Mouse (Mus musculus): ENCODE measurements around the gene A730061H03Rik. TPM values are rescaled to one million over a fixed set of nuclear protein-coding genes. Genes with fewer than 3 reads are reported as not detected.
A peak's percentile ranks its signal among the peaks of the same experiment; 100 is the strongest.

The A730061H03Rik gene
- polyA plus RNA-seq, 1 experiment from 2014 or later: not detected

DNA sequence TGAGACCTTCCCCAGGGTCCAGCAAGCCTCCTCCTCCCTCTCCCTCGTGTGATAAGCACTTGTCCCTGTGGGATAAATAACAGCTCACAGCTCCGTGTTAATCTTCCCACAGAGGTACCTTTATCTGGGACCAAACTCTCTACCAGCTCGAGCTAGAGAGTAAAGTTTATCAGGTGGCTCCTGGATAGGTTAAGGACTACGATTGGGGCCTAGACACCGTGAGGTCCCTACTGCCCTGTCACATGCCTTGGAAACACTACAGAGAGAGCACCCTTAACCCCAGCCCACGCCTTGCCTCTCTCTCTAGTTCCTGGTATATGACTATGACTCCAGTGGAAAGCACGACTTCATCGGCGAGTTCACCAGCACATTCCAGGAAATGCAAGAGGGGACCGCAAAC lies 46.3 kb downstream of the A730061H03Rik start:
- ATAC-seq (ENCODE audit: insufficient number of reproducible peaks, insufficient read depth, low FRiP score, low TSS enrichment): no peak
- Histone ChIP-seq H3K9me3 (no peaks in the 10 kb centered on the region), H3K9ac (no peak overlapping the region), H3K27me3 (peaks cover 23% of the 10 kb centered on the region), H3K36me3 (no peaks in the 10 kb centered on the region), H3K4me1 (peaks cover 4% of the 10 kb centered on the region; the same call in 1 of the 2 replicates), H3K4me3 (no peak overlapping the region), H3K27ac (no peak overlapping the region), H3K4me2 (replicated peaks) (no peak overlapping the region)
- WGBS: 64% methylated on average over 10 of the region's 10 CpGs

DNA sequence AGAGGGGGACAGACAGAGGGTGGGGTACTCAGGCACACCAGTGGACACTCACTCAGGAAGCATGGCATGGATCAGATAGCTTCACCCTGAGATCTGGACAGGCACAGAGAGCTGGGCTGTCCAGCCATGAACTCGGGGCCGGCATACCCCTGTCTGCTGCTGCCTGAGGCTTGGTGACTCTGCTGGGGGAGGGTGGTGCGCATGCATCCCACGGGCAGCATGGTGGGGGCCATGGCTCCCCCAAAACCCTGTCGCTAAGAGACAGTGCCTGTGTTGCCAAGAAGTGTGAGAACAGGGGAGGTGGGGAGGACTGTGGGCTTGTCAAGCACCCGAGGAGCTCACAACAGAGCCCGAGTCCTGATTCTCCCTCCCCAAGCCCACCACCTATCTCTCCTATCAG lies 49.2 kb downstream of the A730061H03Rik start:
- peaks cover 4% of the 10 kb centered on the region; the same call in 1 of the 2 replicates for H3K4me1 ChIP-seq
- H3K36me3 ChIP-seq: no peaks in the 10 kb centered on the region
- 60% methylated on average over 7 of the region's 7 CpGs for WGBS
- no peak overlapping the region for H3K4me3 ChIP-seq
- no peak overlapping the region for H3K27ac ChIP-seq
- no peaks in the 10 kb centered on the region for H3K9me3 ChIP-seq
- peaks cover 20% of the 10 kb centered on the region for H3K27me3 ChIP-seq
- no peak overlapping the region for H3K4me2 ChIP-seq (replicated peaks)
- H3K9ac ChIP-seq: no peak overlapping the region
- ATAC-seq (ENCODE audit: insufficient number of reproducible peaks, insufficient read depth, low FRiP score, low TSS enrichment): 0 out of 2 replicates have a peak, but pooled peaks have one; percentile 38

DNA sequence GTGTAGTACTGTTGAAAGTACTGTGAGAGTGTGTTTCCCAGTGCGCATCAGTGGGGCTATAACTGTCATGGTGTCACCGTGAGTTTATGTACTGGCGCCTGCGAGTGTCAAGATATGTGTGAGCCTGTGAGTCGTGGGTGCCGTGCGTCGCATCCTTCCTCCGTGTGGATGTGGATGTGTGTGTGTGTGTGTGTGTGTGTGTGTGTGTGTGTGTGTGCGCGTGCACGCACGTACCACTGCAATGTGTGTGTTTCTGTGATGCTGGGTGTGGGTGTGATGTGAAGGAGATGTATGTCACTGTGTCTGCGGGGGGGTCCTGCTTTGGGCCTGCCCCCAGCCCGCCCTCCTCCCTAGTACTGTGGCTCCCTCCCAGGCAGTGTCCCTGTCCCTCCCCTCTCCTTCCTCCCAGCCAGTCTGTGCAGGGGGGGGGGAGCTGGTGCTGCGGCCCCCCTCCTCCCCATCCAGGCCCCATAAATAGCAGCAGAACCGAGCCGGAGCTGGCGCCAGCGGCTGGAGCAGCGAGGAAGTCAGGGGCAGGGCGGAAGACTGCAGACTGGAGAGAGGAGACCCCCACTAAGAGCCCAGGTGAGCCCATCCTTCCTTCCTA lies 50.0 kb downstream of the A730061H03Rik start, which contains the start of gene Cpne6:
Cpne6 (plus strand) TSS at position 321 of the 607 bp plus-strand sequence.
- H3K4me3 ChIP-seq: no peak within 1 kb of the TSS
- H3K9ac ChIP-seq: no peak within 1 kb of the TSS
- H3K4me1 ChIP-seq: peaks cover 4% of the 10 kb centered on the region; the same call in 1 of the 2 replicates
- no peaks in the 10 kb centered on the region for H3K36me3 ChIP-seq
- no peak within 1 kb of the TSS for H3K27ac ChIP-seq
- no peak within 1 kb of the TSS for H3K4me2 ChIP-seq (replicated peaks)
- 70% methylated on average over 22 of the region's 22 CpGs for WGBS
- H3K27me3 ChIP-seq: peaks cover 20% of the 10 kb centered on the region
- H3K9me3 ChIP-seq: no peaks in the 10 kb centered on the region
- ATAC-seq (ENCODE audit: insufficient number of reproducible peaks, insufficient read depth, low FRiP score, low TSS enrichment): no peak; the same call in 1 of the 2 replicates

Other genes starting within 250 kb of the A730061H03Rik start
- 88.7 and 92.1 TPM in 2 replicates for gene Dhrs4, start 81.6 kb downstream of the A730061H03Rik start, polyA plus RNA-seq (2016; fragmentation: Nextera tagmentation; extraction: Ambion mirVana)
- gene Carmil3, start 69.8 kb downstream of the A730061H03Rik start, polyA plus RNA-seq (2016; fragmentation: Nextera tagmentation; extraction: Ambion mirVana): 6.2 TPM in 2 replicates
- 0.55 and 0.90 TPM in 2 replicates for gene Cpne6, start 50.0 kb downstream of the A730061H03Rik start, polyA plus RNA-seq (2016; fragmentation: Nextera tagmentation; extraction: Ambion mirVana)
- gene Nrl, start 35.4 kb downstream of the A730061H03Rik start, polyA plus RNA-seq (2016; fragmentation: Nextera tagmentation; extraction: Ambion mirVana): 0.11 TPM in 1 of 2 replicates, not detected in the other
- 35.2 and 36.1 TPM in 2 replicates for gene Pck2, start 20.1 kb downstream of the A730061H03Rik start, polyA plus RNA-seq (2016; fragmentation: Nextera tagmentation; extraction: Ambion mirVana)
- 71.3 and 78.4 TPM in 2 replicates for gene Dcaf11, start 400 bp downstream of the A730061H03Rik start, polyA plus RNA-seq (2016; fragmentation: Nextera tagmentation; extraction: Ambion mirVana)
- 8.7 and 9.1 TPM in 2 replicates for gene Fitm1, start 15.2 kb upstream of the A730061H03Rik start, polyA plus RNA-seq (2016; fragmentation: Nextera tagmentation; extraction: Ambion mirVana)
- gene Psme1, start 17.7 kb upstream of the A730061H03Rik start, polyA plus RNA-seq (2016; fragmentation: Nextera tagmentation; extraction: Ambion mirVana): 131 and 143 TPM in 2 replicates
- 4.6 and 4.9 TPM in 2 replicates for gene Emc9, start 24.9 kb upstream of the A730061H03Rik start, polyA plus RNA-seq (2016; fragmentation: Nextera tagmentation; extraction: Ambion mirVana)
- 247 and 255 TPM in 2 replicates for gene Psme2, start 30.7 kb upstream of the A730061H03Rik start, polyA plus RNA-seq (2016; fragmentation: Nextera tagmentation; extraction: Ambion mirVana)
- 20.6 and 25.4 TPM in 2 replicates for gene Rnf31, start 31.3 kb upstream of the A730061H03Rik start, polyA plus RNA-seq (2016; fragmentation: Nextera tagmentation; extraction: Ambion mirVana)
- 9.5 and 10.6 TPM in 2 replicates for gene Irf9, start 43.2 kb upstream of the A730061H03Rik start, polyA plus RNA-seq (2016; fragmentation: Nextera tagmentation; extraction: Ambion mirVana)
- gene Rec8, start 57.6 kb upstream of the A730061H03Rik start, polyA plus RNA-seq (2016; fragmentation: Nextera tagmentation; extraction: Ambion mirVana): 7.8 and 8.2 TPM in 2 replicates
- 99.8 and 117 TPM in 2 replicates for gene Ipo4, start 75.6 kb upstream of the A730061H03Rik start, polyA plus RNA-seq (2016; fragmentation: Nextera tagmentation; extraction: Ambion mirVana)
- gene Gm49378, start 77.5 kb upstream of the A730061H03Rik start, polyA plus RNA-seq (2016; fragmentation: Nextera tagmentation; extraction: Ambion mirVana): 0.87 and 3.0 TPM in 2 replicates
- gene Tm9sf1, start 83.4 kb upstream of the A730061H03Rik start, polyA plus RNA-seq (2016; fragmentation: Nextera tagmentation; extraction: Ambion mirVana): 102 TPM in 2 replicates
- gene Tssk4, start 89.8 kb upstream of the A730061H03Rik start, polyA plus RNA-seq (2016; fragmentation: Nextera tagmentation; extraction: Ambion mirVana): 0.55 and 0.97 TPM in 2 replicates
- 64.9 and 66.4 TPM in 2 replicates for gene Mdp1, start 100.1 kb upstream of the A730061H03Rik start, polyA plus RNA-seq (2016; fragmentation: Nextera tagmentation; extraction: Ambion mirVana)
- 74.7 and 78.3 TPM in 2 replicates for gene Gmpr2, start 111.5 kb upstream of the A730061H03Rik start, polyA plus RNA-seq (2016; fragmentation: Nextera tagmentation; extraction: Ambion mirVana)
- 585 and 596 TPM in 2 replicates for gene Nedd8, start 111.7 kb upstream of the A730061H03Rik start, polyA plus RNA-seq (2016; fragmentation: Nextera tagmentation; extraction: Ambion mirVana)
- gene Tinf2, start 121.4 kb upstream of the A730061H03Rik start, polyA plus RNA-seq (2016; fragmentation: Nextera tagmentation; extraction: Ambion mirVana): 54.1 and 54.2 TPM in 2 replicates
- gene Tgm1, start 153.5 kb upstream of the A730061H03Rik start, polyA plus RNA-seq (2016; fragmentation: Nextera tagmentation; extraction: Ambion mirVana): 1.6 and 1.7 TPM in 2 replicates
- 27.8 and 30.3 TPM in 2 replicates for gene Rabggta, start 161.9 kb upstream of the A730061H03Rik start, polyA plus RNA-seq (2016; fragmentation: Nextera tagmentation; extraction: Ambion mirVana)
- 81.5 and 86.7 TPM in 2 replicates for gene Dhrs1, start 185.3 kb upstream of the A730061H03Rik start, polyA plus RNA-seq (2016; fragmentation: Nextera tagmentation; extraction: Ambion mirVana)
- 51.0 and 57.3 TPM in 2 replicates for gene Nop9, start 185.3 kb upstream of the A730061H03Rik start, polyA plus RNA-seq (2016; fragmentation: Nextera tagmentation; extraction: Ambion mirVana)
- gene Cideb, start 198.1 kb upstream of the A730061H03Rik start, polyA plus RNA-seq (2016; fragmentation: Nextera tagmentation; extraction: Ambion mirVana): 0.19 and 0.50 TPM in 2 replicates
- gene Ltb4r2, start 201.0 kb upstream of the A730061H03Rik start, polyA plus RNA-seq (2016; fragmentation: Nextera tagmentation; extraction: Ambion mirVana): 0.55 and 0.60 TPM in 2 replicates
- gene Ltb4r1, start 205.6 kb upstream of the A730061H03Rik start, polyA plus RNA-seq (2016; fragmentation: Nextera tagmentation; extraction: Ambion mirVana): 0.48 and 0.60 TPM in 2 replicates
- 21.3 and 24.2 TPM in 2 replicates for gene Adcy4, start 223.7 kb upstream of the A730061H03Rik start, polyA plus RNA-seq (2016; fragmentation: Nextera tagmentation; extraction: Ambion mirVana)
- 45.5 and 50.3 TPM in 2 replicates for gene Ripk3, start 228.5 kb upstream of the A730061H03Rik start, polyA plus RNA-seq (2016; fragmentation: Nextera tagmentation; extraction: Ambion mirVana)

All from embryonic facial prominence, embryonic 12.5 days (tissue).